Mouse (Mus musculus) bone marrow, adult 2 months (tissue): Measurements from ENCODE around the gene Epb41l1.

Experiments
- CTCF ChIP-seq: fragments of 200-500 bp; IDR thresholded peaks from 2 replicates; pipeline ENCODE4 v1.5.1; 2011; ENCODE audit warnings: low read length, control low read depth; ENCODE audit not compliant: control insufficient read depth, insufficient read depth
- POLR2A ChIP-seq: fragments of 200-500 bp; IDR thresholded peaks from 2 replicates; pipeline ENCODE4 v1.6.1; 2011; ENCODE audit warnings: low read depth, mild to moderate bottlenecking, control low read depth, low read length, borderline replicate concordance; ENCODE audit not compliant: control insufficient read depth

- TF ChIP-seq CTCF = no peak
- TF ChIP-seq POLR2A = no peak
Observed at GRCm38 (mm10) chr2:156474891-156475284, 54.2 kb downstream of the Epb41l1 start.
